Mouse (Mus musculus): ENCODE measurements at regions not wholly inside any gene's neighbourhood (a gene's known extent, or its start where the extent isn't known, plus 50 kb on each side); places are given as distances from the start of the nearest gene placed in this dataset.

DNA sequence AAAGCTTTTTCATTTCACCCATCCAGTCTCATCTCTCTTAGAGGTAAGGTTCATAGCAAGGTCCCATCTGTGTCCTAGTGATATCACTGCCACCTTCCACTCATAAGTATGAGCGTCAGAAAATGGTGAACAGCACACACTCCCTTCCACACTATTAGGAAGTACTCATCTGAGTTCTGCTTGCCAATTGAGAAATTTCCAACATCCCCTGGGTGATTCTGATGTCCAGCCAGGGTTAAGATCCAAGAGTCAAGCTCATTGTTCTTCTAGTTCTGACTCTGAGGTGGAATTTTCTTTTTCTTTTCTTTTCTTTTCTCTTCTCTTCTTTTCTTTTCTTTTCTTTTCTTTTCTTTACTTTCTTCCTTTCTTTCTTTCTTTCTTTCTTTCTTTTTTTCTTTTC, 577.3 kb downstream of the Rwdd3 start:
- TF ChIP-seq CTCF (IDR thresholded peaks at IDR 0.05; ENCODE audit: borderline replicate concordance, insufficient read depth, low read depth, low read length) = no peak
- no peak for TF ChIP-seq POLR2A (IDR thresholded peaks at IDR 0.05; ENCODE audit: borderline replicate concordance, insufficient read depth, low read length)
